ENCODE assay signal across 8 mouse cellular contexts in genomic region chr19:5846557-5847305, GRCm38 (mm10). TPM values are rescaled to one million over a fixed set of nuclear protein-coding genes. Genes with fewer than 3 reads are reported as not detected.
DNase-seq lines count a peak whose midpoint lies in the region; ATAC-seq lines count a peak whose summit lies in the region.

No protein-coding gene starts in this region.

- H3K27me3 ChIP-seq in forebrain, embryonic 11.5 days (ENCODE audit: control insufficient read depth, insufficient read depth, low read length): no peaks in the 10 kb centered on the region
- H3K27me3 ChIP-seq in heart, embryonic 15.5 days: no peaks in the 10 kb centered on the region
- H3K27me3 ChIP-seq in liver, embryonic 13.5 days: no peaks in the 10 kb centered on the region
- H3K27me3 ChIP-seq in stomach, embryonic 15.5 days (replicated peaks): no peaks in the 10 kb centered on the region

- no peaks in the 10 kb centered on the region for H3K9me3 ChIP-seq in forebrain, embryonic 11.5 days (ENCODE audit: control insufficient read depth, low read length)
- no peaks in the 10 kb centered on the region for H3K9me3 ChIP-seq in heart, embryonic 15.5 days (replicated peaks)
- H3K9me3 ChIP-seq in liver, embryonic 13.5 days (replicated peaks): no peaks in the 10 kb centered on the region
- H3K9me3 ChIP-seq in stomach, embryonic 15.5 days: no peaks in the 10 kb centered on the region

- peak; percentile 89 for DNase-seq in CD4-positive helper T cell, adult 2 months (ENCODE audit: low read depth, low spot score)
- DNase-seq in forebrain, embryonic 11.5 days (ENCODE audit: low spot score): peak; percentile 90
- DNase-seq in kidney, postnatal 25 days: peak; percentile 84 to 96
- DNase-seq in liver, embryonic 13.5 days: peak; percentile 79
- peak; percentile 78 to 85 for DNase-seq in natural killer cell, adult 2 months (ENCODE audit: low spot score in 2 of 2)

- peak overlapping the region; percentile 37 for H3K9ac ChIP-seq in forebrain, embryonic 11.5 days (ENCODE audit: low read length)
- peak overlapping the region; percentile 54 for H3K9ac ChIP-seq in heart, embryonic 15.5 days
- H3K9ac ChIP-seq in liver, embryonic 13.5 days: peak overlapping the region; percentile 85
- no peak overlapping the region; the same call in 1 of the 2 replicates for H3K9ac ChIP-seq in stomach, embryonic 15.5 days

- no peaks in the 10 kb centered on the region for H3K36me3 ChIP-seq in forebrain, embryonic 11.5 days (ENCODE audit: control insufficient read depth, insufficient read depth, low read length)
- H3K36me3 ChIP-seq in heart, embryonic 15.5 days: no peaks in the 10 kb centered on the region
- no peaks in the 10 kb centered on the region for H3K36me3 ChIP-seq in liver, embryonic 13.5 days
- no peaks in the 10 kb centered on the region for H3K36me3 ChIP-seq in stomach, embryonic 15.5 days

- peaks cover 28% of the 10 kb centered on the region for H3K4me1 ChIP-seq in brown adipose tissue, adult 24 weeks (ENCODE audit: control insufficient read depth, insufficient read depth, insufficient read length, low read length)
- peaks cover 60% of the 10 kb centered on the region for H3K4me1 ChIP-seq in forebrain, embryonic 11.5 days (replicated peaks; ENCODE audit: control insufficient read depth, insufficient read depth, low read length)
- peaks cover 90% of the 10 kb centered on the region for H3K4me1 ChIP-seq in heart, embryonic 15.5 days (replicated peaks)
- peaks cover 97% of the 10 kb centered on the region for H3K4me1 ChIP-seq in liver, embryonic 13.5 days (replicated peaks)
- peaks cover 62% of the 10 kb centered on the region for H3K4me1 ChIP-seq in stomach, embryonic 15.5 days

- H3K27ac ChIP-seq in brown adipose tissue, adult 24 weeks (replicated peaks; ENCODE audit: low read depth, low read length): peak overlapping the region; percentile 100
- peak overlapping the region; percentile 97 for H3K27ac ChIP-seq in forebrain, embryonic 11.5 days (ENCODE audit: low read depth, low read length)
- peak overlapping the region; percentile 98 for H3K27ac ChIP-seq in heart, embryonic 15.5 days
- peak overlapping the region; percentile 99 for H3K27ac ChIP-seq in liver, embryonic 13.5 days
- H3K27ac ChIP-seq in stomach, embryonic 15.5 days: peak overlapping the region; percentile 99

- H3K4me3 ChIP-seq in brown adipose tissue, adult 24 weeks (ENCODE audit: insufficient read depth, low read depth, low read length): peak overlapping the region; percentile 62
- H3K4me3 ChIP-seq in forebrain, embryonic 11.5 days (ENCODE audit: low read depth, low read length): peak overlapping the region; percentile 20
- H3K4me3 ChIP-seq in heart, embryonic 15.5 days: peak overlapping the region; percentile 38
- peak overlapping the region; percentile 66 for H3K4me3 ChIP-seq in liver, embryonic 13.5 days (replicated peaks)
- peak overlapping the region; percentile 42 for H3K4me3 ChIP-seq in stomach, embryonic 15.5 days (replicated peaks)

- 4% methylated on average over 16 of the region's 16 CpGs for WGBS in forebrain, embryonic 11.5 days
- 4% methylated on average over 16 of the region's 16 CpGs for WGBS in heart, embryonic 15.5 days
- WGBS in liver, embryonic 13.5 days (ENCODE audit: insufficient replicate concordance): 9% methylated on average over 16 of the region's 16 CpGs
- WGBS in stomach, embryonic 15.5 days: 6% methylated on average over 16 of the region's 16 CpGs

- peak overlapping the region; percentile 54 for H3K4me2 ChIP-seq in forebrain, embryonic 11.5 days (ENCODE audit: low read depth, low read length, severe bottlenecking)
- peak overlapping the region; percentile 58 for H3K4me2 ChIP-seq in heart, embryonic 15.5 days
- peak overlapping the region; percentile 84 for H3K4me2 ChIP-seq in liver, embryonic 13.5 days
- H3K4me2 ChIP-seq in stomach, embryonic 15.5 days: peak overlapping the region; percentile 70

- ATAC-seq in forebrain, embryonic 11.5 days (replicated peaks; ENCODE audit: low FRiP score): peak; percentile 81
- ATAC-seq in heart, embryonic 15.5 days (replicated peaks; ENCODE audit: insufficient number of reproducible peaks, insufficient read depth, low FRiP score, low read depth): peak; percentile 80
- peak; percentile 47 for ATAC-seq in liver, embryonic 13.5 days (ENCODE audit: low read depth)
- ATAC-seq in stomach, embryonic 15.5 days (ENCODE audit: insufficient read depth, low FRiP score, low read depth): peak; percentile 78

RNA-seq across cellular contexts. Expression of gene Frmd8, which starts 28.3 kb away (rescaled TPM):
- 6.6 and 7.0 TPM in 2 replicates for polyA plus RNA-seq in brown adipose tissue, adult 24 weeks (2012; ENCODE audit: insufficient read depth, insufficient read length, missing spikeins)
- polyA plus RNA-seq in forebrain, embryonic 11.5 days (2014; fragmentation: Nextera tagmentation; extraction: Ambion mirVana): 20.4 and 24.5 TPM in 2 replicates
- polyA plus RNA-seq in heart, embryonic 15.5 days (2015; fragmentation: Nextera tagmentation; extraction: Ambion mirVana): 25.1 and 35.1 TPM in 2 replicates
- polyA plus RNA-seq in liver, embryonic 13.5 days (2015; fragmentation: Nextera tagmentation; extraction: Ambion mirVana): 13.9 and 15.8 TPM in 2 replicates
- polyA plus RNA-seq in stomach, embryonic 15.5 days (2015; fragmentation: Nextera tagmentation; extraction: Ambion mirVana): 25.3 and 27.7 TPM in 2 replicates

RNA-seq across cellular contexts. Expression of gene Slc25a45, which starts 30.9 kb away (rescaled TPM):
- polyA plus RNA-seq in brown adipose tissue, adult 24 weeks (2012; ENCODE audit: insufficient read depth, insufficient read length, missing spikeins): 2.3 and 2.4 TPM in 2 replicates
- polyA plus RNA-seq in forebrain, embryonic 11.5 days (2014; fragmentation: Nextera tagmentation; extraction: Ambion mirVana): 0.90 and 1.1 TPM in 2 replicates
- polyA plus RNA-seq in heart, embryonic 15.5 days (2015; fragmentation: Nextera tagmentation; extraction: Ambion mirVana): 3.2 and 4.2 TPM in 2 replicates
- polyA plus RNA-seq in liver, embryonic 13.5 days (2015; fragmentation: Nextera tagmentation; extraction: Ambion mirVana): 5.7 and 6.8 TPM in 2 replicates
- polyA plus RNA-seq in stomach, embryonic 15.5 days (2015; fragmentation: Nextera tagmentation; extraction: Ambion mirVana): 5.5 TPM in 2 replicates

RNA-seq across cellular contexts. Expression of gene Tigd3, which starts 47.2 kb away (rescaled TPM):
- polyA plus RNA-seq in brown adipose tissue, adult 24 weeks (2012; ENCODE audit: insufficient read depth, insufficient read length, missing spikeins): not detected in 2 replicates
- 10.1 and 10.7 TPM in 2 replicates for polyA plus RNA-seq in forebrain, embryonic 11.5 days (2014; fragmentation: Nextera tagmentation; extraction: Ambion mirVana)
- 1.2 and 2.0 TPM in 2 replicates for polyA plus RNA-seq in heart, embryonic 15.5 days (2015; fragmentation: Nextera tagmentation; extraction: Ambion mirVana)
- polyA plus RNA-seq in liver, embryonic 13.5 days (2015; fragmentation: Nextera tagmentation; extraction: Ambion mirVana): 2.5 TPM in 2 replicates
- 2.3 and 2.4 TPM in 2 replicates for polyA plus RNA-seq in stomach, embryonic 15.5 days (2015; fragmentation: Nextera tagmentation; extraction: Ambion mirVana)

Comparison
In these comparisons a context has a peak if more than half of its experiments do, and no peak if none do; other contexts are left out.
1. Peak in every context shown above with its lines: DNase-seq, ATAC-seq, H3K4me3 ChIP-seq and H3K27ac ChIP-seq.